Mouse (Mus musculus) right cerebral cortex, postnatal 10 days (tissue): Measurements from ENCODE around the gene 1600015I10Rik.
A peak's percentile ranks its signal among the peaks of the same experiment; 100 is the strongest.

ENCODE experiments used
- DNase-seq, 2 experiments: peaks; one replicate each; pipeline ENCODE4 v3.0.0; 2021; ENCODE audit warnings: low spot score in 2 of 2

1600015I10Rik gene

GRCm38 (mm10) chr6:48967868-48968267, 38.2 kb downstream of the 1600015I10Rik start:
- DNase-seq: no peak

GRCm38 (mm10) chr6:48974663-48975062, 45.0 kb downstream of the 1600015I10Rik start, which contains the start of gene Doxl2:
Doxl2 (plus strand) TSS chr6:48974963.
- no peak for DNase-seq

GRCm38 (mm10) chr6:48979616-48980015, 49.9 kb downstream of the 1600015I10Rik start:
- no peak for DNase-seq

GRCm38 (mm10) chr6:48982305-48982704, 52.6 kb downstream of the 1600015I10Rik start:
- peak in 1 of 2 experiments; percentile 41 for DNase-seq
